Mouse (Mus musculus) C2C12 (cell line): ENCODE results near the gene Gja5.

Source experiments
- CEBPB ChIP-seq: IDR thresholded peaks from one replicate; pipeline ENCODE4 v1.6.1; 2011; ENCODE audit warnings: low read depth, mild to moderate bottlenecking, control low read depth, moderate library complexity
- CTCF ChIP-seq: IDR thresholded peaks from one replicate; pipeline ENCODE4 v1.5.1; 2011; ENCODE audit not compliant: control insufficient read depth, insufficient read depth, insufficient read length
- FOSL1 ChIP-seq: IDR thresholded peaks from one replicate; pipeline ENCODE4 v1.8.0; 2011; ENCODE audit warnings: mild to moderate bottlenecking, low read length; ENCODE audit not compliant: poor library complexity, insufficient read depth, severe bottlenecking
- MAX ChIP-seq: IDR thresholded peaks from one replicate; pipeline ENCODE4 v1.6.1; 2011; ENCODE audit warnings: mild to moderate bottlenecking, control low read depth
- MYOD1 ChIP-seq: IDR thresholded peaks from one replicate; pipeline ENCODE4 v1.6.1; 2011; ENCODE audit warnings: low read depth; ENCODE audit not compliant: control insufficient read depth, insufficient read length
- MYOG ChIP-seq: IDR thresholded peaks from one replicate; pipeline ENCODE4 v1.6.1; 2011; ENCODE audit not compliant: control insufficient read depth, insufficient read length; ENCODE audit errors: extremely low read depth
- USF1 ChIP-seq: IDR thresholded peaks from one replicate; pipeline ENCODE4 v1.6.1; 2011; ENCODE audit warnings: low read depth, mild to moderate bottlenecking, control low read depth, moderate library complexity

GRCm38 (mm10) chr3:96992526-96992925, 88.0 kb downstream of the Gja5 start:
- no peak for TF ChIP-seq CTCF
- TF ChIP-seq MAX = no peak
- TF ChIP-seq USF1 = no peak
- no peak for TF ChIP-seq CEBPB
- TF ChIP-seq MYOG = no peak
- no peak for TF ChIP-seq MYOD1
- TF ChIP-seq FOSL1 = no peak
